Mouse (Mus musculus) brain, embryonic 14.5 days (tissue): Measurements from ENCODE around the gene Igf2r. TPM values are rescaled to one million over a fixed set of nuclear protein-coding genes. Genes with fewer than 3 reads are reported as not detected.

ENCODE experiments used
- DNase-seq: peaks from one replicate; pipeline ENCODE4 v3.0.0-alpha.2; 2011; ENCODE audit warnings: low read depth
- CTCF ChIP-seq: fragments of 200-500 bp; IDR thresholded peaks from 2 replicates; pipeline ENCODE4 v1.5.1; 2012; ENCODE audit warnings: inconsistent platforms, mild to moderate bottlenecking, moderate library complexity, borderline replicate concordance; ENCODE audit not compliant: insufficient read depth, insufficient read length; ENCODE audit errors: extremely low read depth
- POLR2A ChIP-seq: fragments of 200-500 bp; IDR thresholded peaks from 2 replicates; pipeline ENCODE4 v1.6.1; 2012; ENCODE audit warnings: mild to moderate bottlenecking, inconsistent platforms, borderline replicate concordance; ENCODE audit not compliant: poor library complexity, insufficient read depth, insufficient read length, severe bottlenecking; ENCODE audit errors: extremely low read depth
- polyA plus RNA-seq: library from polyadenylated mRNA; depleted of rRNA; stranded (reverse); fragments of >200 nt; gene quantifications from 2 replicates; pipeline ENCODE4 v1.2.3, GENCODE M21; 2012; rRNA removed

Gene Igf2r
- polyA plus RNA-seq, 1 experiment: 24.5 TPM

DNA sequence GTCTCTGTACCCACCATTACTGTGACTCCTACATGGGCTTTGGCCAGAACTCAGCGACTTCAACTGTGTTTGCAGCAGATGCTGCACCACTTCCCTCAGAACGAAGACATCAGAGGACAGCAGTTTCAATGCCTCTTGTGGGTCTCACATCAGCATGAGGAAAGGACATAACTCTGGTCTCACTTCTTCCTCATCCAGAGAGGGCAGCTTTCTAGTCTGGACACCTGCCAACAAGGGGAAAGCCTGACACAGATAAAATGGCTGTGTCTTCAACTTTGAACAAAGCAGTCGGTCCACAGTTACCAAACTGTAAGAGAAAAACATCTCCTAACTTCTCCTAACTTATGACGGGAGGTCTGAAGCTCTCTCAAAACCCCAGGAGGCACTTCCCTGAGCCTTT is 128.4 kb downstream of the Igf2r start:
- TF ChIP-seq POLR2A (no peak), CTCF (no peak)

DNA sequence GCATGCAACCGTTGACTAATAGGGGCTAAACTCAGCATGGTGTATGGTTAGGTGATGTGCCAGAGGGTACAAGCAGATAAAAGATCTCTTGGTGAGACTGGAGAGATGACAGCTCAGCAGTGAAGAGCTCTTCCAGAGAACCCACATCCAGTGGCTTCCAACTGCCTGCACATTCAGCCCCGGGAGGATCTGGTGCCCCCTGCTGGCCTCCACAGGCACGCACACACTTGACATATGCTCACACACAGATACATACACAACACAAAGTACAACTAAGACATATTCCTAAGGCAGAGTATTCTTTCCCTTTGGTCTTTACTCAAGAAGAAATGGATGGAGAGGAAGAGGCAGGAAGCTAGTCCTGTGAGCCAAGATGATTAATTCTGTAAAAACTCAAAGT is 129.9 kb downstream of the Igf2r start:
- DNase-seq: no peak

More for the DNA sequence above, 128.4 kb downstream of the Igf2r start:
- DNase-seq: no peak

GRCm38 (mm10) chr17:12634814-12635213 is 134.7 kb downstream of the Igf2r start:
- TF ChIP-seq CTCF (no peak), POLR2A (no peak)
- no peak for DNase-seq

More for the DNA sequence above, 129.9 kb downstream of the Igf2r start:
- TF ChIP-seq CTCF (0 out of 2 replicates have a peak, but pooled peaks have one; percentile 2), POLR2A (no peak)

Other genes with a start within 250 kb of the Igf2r start
- gene Slc22a2, start 185.5 kb downstream of the Igf2r start, polyA plus RNA-seq: 0.91 and 1.2 TPM in 2 replicates
- not detected in 2 replicates for gene Slc22a1, start 93.8 kb downstream of the Igf2r start, polyA plus RNA-seq
- 0.07 and 0.08 TPM in 2 replicates for gene Mas1, start 98.5 kb upstream of the Igf2r start, polyA plus RNA-seq
- gene Mrgprh, start 106.4 kb upstream of the Igf2r start, polyA plus RNA-seq: 0.05 TPM in 1 of 2 replicates, not detected in the other
- 4.0 and 5.3 TPM in 2 replicates for gene Pnldc1, start 140.6 kb upstream of the Igf2r start, polyA plus RNA-seq
- 187 and 246 TPM in 2 replicates for gene Tcp1, start 146.0 kb upstream of the Igf2r start, polyA plus RNA-seq
- 56.8 and 58.2 TPM in 2 replicates for gene Mrpl18, start 146.7 kb upstream of the Igf2r start, polyA plus RNA-seq
- gene Acat3, start 170.9 kb upstream of the Igf2r start, polyA plus RNA-seq: 0.39 and 0.74 TPM in 2 replicates
- 122 and 143 TPM in 2 replicates for gene Acat2, start 191.1 kb upstream of the Igf2r start, polyA plus RNA-seq
- 75.7 and 83.7 TPM in 2 replicates for gene Wtap, start 224.5 kb upstream of the Igf2r start, polyA plus RNA-seq
- 159 and 183 TPM in 2 replicates for gene Sod2, start 237.2 kb upstream of the Igf2r start, polyA plus RNA-seq